Mouse (Mus musculus) erythroblast, embryonic 14.5 days (primary cell): ENCODE data around the gene Gpr25.

ENCODE experiments used
- GATA1 ChIP-seq: IDR thresholded peaks from 2 replicates; pipeline ENCODE4 v1.6.1; 2012; ENCODE audit warnings: low read length, inconsistent platforms, mixed read lengths
- TAL1 ChIP-seq: IDR thresholded peaks from 3 replicates; pipeline ENCODE4 v1.6.1; 2012; ENCODE audit warnings: low read length, inconsistent platforms, mixed read lengths

GRCm38 (mm10) chr1:136247393-136247792 lies 13.3 kb downstream of the Gpr25 start:
- TF ChIP-seq GATA1 (no peak), TAL1 (no peak)
